Mouse (Mus musculus) embryonic facial prominence, embryonic 12.5 days (tissue): ENCODE results near the gene Afg1l. TPM values are rescaled to one million over a fixed set of nuclear protein-coding genes. Genes with fewer than 3 reads are reported as not detected.
A peak's percentile ranks its signal among the peaks of the same experiment; 100 is the strongest.

ENCODE experiments used
- ATAC-seq: fragments of 200-750 bp; cut with Nextera tagmentation; 2 replicates; pipeline ENCODE4 v1.8.0; 2017; ENCODE audit not compliant: insufficient number of reproducible peaks, insufficient read depth, low FRiP score, low TSS enrichment
- H3K27ac ChIP-seq: fragments of 300-500 bp; sonication (generic); 2 replicates; pipeline ENCODE4 v1.5.1; 2016; ENCODE audit warnings: mild to moderate bottlenecking
- H3K27me3 ChIP-seq: fragments of 300-500 bp; sonication (generic); 2 replicates; pipeline ENCODE4 v1.6.1; 2016; ENCODE audit warnings: mild to moderate bottlenecking, moderate library complexity
- H3K36me3 ChIP-seq: fragments of 300-500 bp; sonication (generic); 2 replicates; pipeline ENCODE4 v1.6.1; 2016; ENCODE audit warnings: mild to moderate bottlenecking
- H3K4me1 ChIP-seq: fragments of 300-500 bp; sonication (generic); 2 replicates; pipeline ENCODE4 v1.6.1; 2016
- H3K4me2 ChIP-seq: fragments of 300-500 bp; sonication (generic); replicated peaks from 2 replicates; pipeline ENCODE4 v1.6.1; 2016; ENCODE audit warnings: mild to moderate bottlenecking, moderate library complexity
- H3K4me3 ChIP-seq: fragments of 300-500 bp; sonication (generic); 2 replicates; pipeline ENCODE4 v1.5.1; 2016; ENCODE audit warnings: mild to moderate bottlenecking
- H3K9ac ChIP-seq: fragments of 300-500 bp; sonication (generic); 2 replicates; pipeline ENCODE4 v1.6.1; 2016; ENCODE audit warnings: mild to moderate bottlenecking, moderate library complexity
- H3K9me3 ChIP-seq: fragments of 300-500 bp; sonication (generic); 2 replicates; pipeline ENCODE4 v1.6.1; 2016; ENCODE audit warnings: mild to moderate bottlenecking, moderate library complexity
- WGBS: fragments of 180-500 bp; shearing (Covaris S2); methylation state at CpG from one replicate; pipeline ENCODE4 v1.1.7; 2016; 5-methylcytosine and 5-hydroxymethylcytosine counted together
- polyA plus RNA-seq: library from polyadenylated mRNA; unstranded; fragments of >200 nt; fragmentation: Nextera tagmentation; extraction: Ambion mirVana; gene quantifications from 2 replicates; pipeline ENCODE4 v1.2.1, GENCODE M21; 2016

Gene Afg1l
- polyA plus RNA-seq, 1 experiment from 2014 or later: 5.6 TPM

DNA sequence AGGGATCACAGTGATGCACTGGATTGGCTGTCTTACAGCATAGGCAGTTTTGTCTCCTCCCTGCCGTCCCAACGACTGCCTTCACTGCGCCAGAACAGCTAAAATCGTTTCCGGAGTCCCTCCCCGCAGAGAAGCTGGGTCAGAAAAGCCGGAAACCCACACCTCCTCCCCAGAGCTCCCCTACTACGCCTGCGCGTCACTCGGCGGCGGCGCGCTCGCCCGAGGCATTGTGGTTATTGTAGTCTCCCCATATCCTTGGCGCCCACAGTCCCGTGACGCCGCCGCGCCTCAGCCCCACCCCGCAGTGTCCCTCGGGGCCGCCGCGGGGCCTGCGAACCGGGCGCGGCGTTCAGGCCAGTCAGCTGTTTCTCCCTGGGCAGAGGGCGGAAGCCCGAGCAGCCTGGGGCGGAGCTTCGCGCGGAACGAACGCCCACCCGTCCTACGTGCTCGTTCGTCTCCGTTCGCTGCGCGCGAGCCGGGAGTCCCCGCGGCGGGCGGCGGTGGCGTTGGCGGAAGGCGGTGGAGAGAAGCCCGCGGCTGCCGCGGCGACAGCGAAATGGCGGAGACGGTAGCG, 23.5 kb upstream of the Afg1l start, which contains the start of gene Snx3:
TSS of gene Snx3 (plus strand) at position 256 of the 574 bp plus-strand sequence.
- H3K27ac ChIP-seq: peak within 1 kb of the TSS; percentile 97
- H3K4me2 ChIP-seq: peak within 1 kb of the TSS; percentile 73
- peak within 1 kb of the TSS; percentile 96 for H3K4me3 ChIP-seq
- WGBS: under 1% methylated on average over 68 of the region's 68 CpGs
- peak; percentile 96 for ATAC-seq
- H3K27me3 ChIP-seq: no peaks in the 10 kb centered on the region
- H3K36me3 ChIP-seq: no peaks in the 10 kb centered on the region
- peak within 1 kb of the TSS; percentile 91 for H3K9ac ChIP-seq
- H3K9me3 ChIP-seq: no peaks in the 10 kb centered on the region
- no peaks in the 10 kb centered on the region for H3K4me1 ChIP-seq

DNA sequence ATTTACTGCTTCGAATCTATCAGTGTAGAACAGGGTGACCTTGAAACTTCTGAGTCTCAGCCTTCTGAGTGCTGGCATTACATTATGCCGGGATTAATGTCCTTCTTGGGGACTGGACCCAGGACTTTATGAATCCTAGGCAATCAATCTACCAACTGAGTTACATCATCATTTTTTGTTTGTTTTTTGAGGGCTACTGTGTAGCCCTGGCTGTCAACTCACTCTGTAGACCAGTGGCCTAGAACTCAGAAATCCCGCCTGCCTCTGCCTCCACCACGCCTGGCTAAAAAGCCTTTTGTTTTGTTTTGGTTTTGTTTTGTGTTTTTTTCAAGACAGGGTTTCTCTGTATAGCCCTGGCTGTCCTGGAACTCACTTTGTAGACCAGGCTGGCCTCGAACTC, 22.8 kb upstream of the Afg1l start:
- WGBS: 91% methylated on average over 5 of the region's 5 CpGs
- no peaks in the 10 kb centered on the region for H3K27me3 ChIP-seq
- peak overlapping the region; percentile 35; the same call in 1 of the 2 replicates for H3K4me2 ChIP-seq
- H3K9me3 ChIP-seq: no peaks in the 10 kb centered on the region
- no peaks in the 10 kb centered on the region for H3K4me1 ChIP-seq
- no peak overlapping the region for H3K9ac ChIP-seq
- H3K4me3 ChIP-seq: peak overlapping the region; percentile 96; the same call in 1 of the 2 replicates
- no peak for ATAC-seq
- H3K27ac ChIP-seq: peak overlapping the region; percentile 97
- no peaks in the 10 kb centered on the region for H3K36me3 ChIP-seq

DNA sequence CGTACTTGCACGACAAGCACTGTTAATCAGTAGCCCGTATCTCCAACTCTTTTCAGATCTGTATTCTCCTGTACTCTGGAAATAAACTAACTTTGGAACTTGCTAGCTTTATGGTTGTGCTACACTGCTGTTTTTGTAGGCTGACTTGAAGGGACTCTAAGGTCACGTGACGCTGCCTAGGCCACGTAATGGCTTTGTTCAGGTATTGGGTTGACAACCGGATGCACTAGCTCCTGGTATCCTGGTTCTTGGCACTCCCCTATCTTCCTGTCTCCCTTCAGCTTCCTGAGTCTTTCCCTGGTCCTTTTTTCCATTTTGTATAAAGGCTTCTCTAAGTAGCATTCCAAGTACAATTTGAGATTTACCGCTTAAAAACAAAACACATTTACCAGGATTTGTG, 22.2 kb upstream of the Afg1l start:
- Histone ChIP-seq H3K27me3 (no peaks in the 10 kb centered on the region), H3K4me3 (no peak overlapping the region), H3K4me2 (no peak overlapping the region), H3K9me3 (no peaks in the 10 kb centered on the region), H3K36me3 (no peaks in the 10 kb centered on the region), H3K27ac (no peak overlapping the region), H3K9ac (no peak overlapping the region), H3K4me1 (no peaks in the 10 kb centered on the region)
- ATAC-seq: no peak
- 92% methylated on average over 8 of the region's 8 CpGs for WGBS

DNA sequence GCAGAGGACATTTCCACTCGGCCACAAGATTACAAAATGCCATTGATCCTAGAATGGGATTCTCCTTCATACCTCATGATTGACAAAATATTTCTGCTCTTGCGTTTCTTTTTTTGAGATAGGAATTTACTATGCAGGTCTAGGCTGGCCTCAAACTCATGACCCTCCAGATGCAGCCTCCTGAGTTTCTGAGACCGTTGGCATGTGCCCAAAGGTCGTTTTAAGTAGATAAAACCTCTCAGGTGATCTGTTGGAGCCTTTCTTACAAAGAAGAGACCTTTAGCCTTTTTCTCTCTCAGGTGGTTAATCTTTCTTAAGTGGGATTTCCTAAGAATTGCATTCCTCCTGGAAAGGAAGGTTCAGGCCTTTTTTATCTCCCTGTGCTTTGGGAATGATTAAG, 14.6 kb upstream of the Afg1l start:
- H3K4me1 ChIP-seq: no peaks in the 10 kb centered on the region
- H3K4me2 ChIP-seq: no peak overlapping the region
- H3K36me3 ChIP-seq: no peaks in the 10 kb centered on the region
- H3K27ac ChIP-seq: no peak overlapping the region
- H3K9me3 ChIP-seq: no peaks in the 10 kb centered on the region
- 56% methylated on average over 4 of the region's 4 CpGs for WGBS
- no peak for ATAC-seq
- no peak overlapping the region for H3K4me3 ChIP-seq
- no peaks in the 10 kb centered on the region for H3K27me3 ChIP-seq
- H3K9ac ChIP-seq: no peak overlapping the region

DNA sequence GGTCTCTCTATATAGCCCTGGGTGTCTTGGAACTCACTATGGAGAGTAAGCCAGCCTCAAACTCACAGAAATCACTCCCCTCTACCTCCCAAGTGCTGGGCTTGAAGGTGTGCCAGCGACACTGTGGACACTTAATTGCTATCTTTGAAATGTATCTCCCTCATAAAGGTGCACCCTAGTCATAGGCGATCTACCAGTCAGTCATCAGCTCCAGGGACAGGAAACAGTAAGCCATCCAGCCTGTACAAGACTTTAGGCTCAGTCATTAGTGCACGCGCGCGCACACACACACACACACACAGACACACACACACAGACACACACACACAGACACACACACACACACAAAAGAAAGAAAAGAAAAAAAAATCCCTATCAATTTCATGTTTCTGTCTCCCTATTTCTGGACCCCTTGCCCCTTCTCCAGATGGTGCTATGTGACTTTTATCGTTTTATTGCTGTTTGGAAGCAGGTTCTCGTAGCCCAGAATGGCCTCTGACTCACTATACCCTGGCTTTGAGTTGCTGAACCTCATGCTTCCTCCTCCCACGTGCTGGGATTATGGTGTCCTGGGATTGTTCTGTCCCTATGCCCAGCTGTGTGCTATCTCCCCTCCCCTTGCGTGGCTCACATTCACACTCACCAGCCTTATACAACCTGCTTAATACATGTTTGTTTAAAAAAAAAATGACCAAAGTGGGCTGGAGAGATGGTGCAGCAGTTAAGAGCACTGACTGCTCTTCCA, 13.8 kb upstream of the Afg1l start:
- 86% methylated on average over 10 of the region's 10 CpGs for WGBS
- H3K4me3 ChIP-seq: no peak overlapping the region
- H3K9me3 ChIP-seq: no peaks in the 10 kb centered on the region
- no peak for ATAC-seq
- no peak overlapping the region for H3K27ac ChIP-seq
- H3K36me3 ChIP-seq: no peaks in the 10 kb centered on the region
- H3K27me3 ChIP-seq: no peaks in the 10 kb centered on the region
- H3K4me2 ChIP-seq: no peak overlapping the region
- H3K4me1 ChIP-seq: no peaks in the 10 kb centered on the region
- no peak overlapping the region for H3K9ac ChIP-seq

DNA sequence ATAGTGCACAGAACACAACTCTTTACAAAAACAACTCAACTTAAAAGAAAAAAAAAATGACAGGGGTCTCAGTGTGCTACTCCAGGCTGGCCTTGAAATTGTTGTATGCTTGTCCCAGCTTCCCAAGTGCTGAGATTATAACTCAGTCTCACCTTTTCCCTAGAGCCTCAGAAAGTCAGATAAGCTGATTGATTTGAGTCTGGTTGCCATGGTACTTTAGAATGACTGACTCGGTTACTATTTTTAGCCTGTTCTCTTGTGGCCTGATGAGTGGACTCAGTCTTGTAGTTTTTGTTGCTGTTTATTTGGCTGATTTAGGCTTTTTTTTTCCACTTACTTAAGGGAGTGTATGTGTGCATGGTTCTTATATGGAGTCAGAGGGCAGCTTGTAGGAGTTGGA, 12.8 kb upstream of the Afg1l start:
- H3K4me2 ChIP-seq: no peak overlapping the region
- H3K9me3 ChIP-seq: no peaks in the 10 kb centered on the region
- no peaks in the 10 kb centered on the region for H3K36me3 ChIP-seq
- no peak overlapping the region for H3K27ac ChIP-seq
- H3K4me3 ChIP-seq: no peak overlapping the region
- H3K4me1 ChIP-seq: no peaks in the 10 kb centered on the region
- no peak for ATAC-seq
- H3K27me3 ChIP-seq: no peaks in the 10 kb centered on the region
- 59% methylated on average over 1 of the region's 1 CpGs for whole genome bisulfite sequencing
- H3K9ac ChIP-seq: no peak overlapping the region

DNA sequence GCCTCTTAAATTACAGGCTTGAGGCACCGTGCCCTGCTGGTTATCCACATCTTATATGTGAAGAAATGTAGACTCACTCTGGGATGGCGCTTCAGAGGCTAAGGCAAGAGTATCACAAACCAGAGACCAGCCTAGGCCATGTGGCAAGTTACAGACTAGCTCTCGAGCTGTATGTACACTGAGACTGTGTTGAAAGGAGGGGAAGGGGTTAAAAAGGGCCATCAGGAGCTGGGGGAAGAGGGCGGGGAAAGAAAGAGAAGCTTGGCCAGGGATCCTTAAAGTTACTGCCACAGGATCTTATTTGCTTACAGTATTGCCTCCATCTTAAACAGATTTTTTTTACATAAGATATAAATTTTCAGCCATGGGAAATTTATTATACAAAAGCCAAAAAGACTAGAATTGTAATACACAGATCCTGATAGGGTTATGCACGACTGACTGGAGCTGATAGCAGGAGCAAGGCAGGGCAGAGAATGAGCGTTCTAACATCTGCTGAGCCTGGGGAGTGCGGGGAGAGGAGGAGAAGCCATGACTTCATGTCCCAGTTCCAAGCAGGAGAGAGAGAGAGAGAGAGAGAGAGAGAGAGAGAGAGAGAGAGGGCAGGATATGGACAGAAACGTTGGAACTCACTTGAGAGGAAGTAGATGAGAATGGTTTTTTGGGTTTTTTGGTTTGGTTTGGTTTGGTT, 10.4 kb upstream of the Afg1l start:
- H3K4me3 ChIP-seq: no peak overlapping the region
- no peaks in the 10 kb centered on the region for H3K27me3 ChIP-seq
- H3K9ac ChIP-seq: no peak overlapping the region
- no peak overlapping the region for H3K4me2 ChIP-seq
- H3K27ac ChIP-seq: no peak overlapping the region
- ATAC-seq: peak; percentile 60; the same call in 1 of the 2 replicates
- no peaks in the 10 kb centered on the region for H3K36me3 ChIP-seq
- H3K9me3 ChIP-seq: no peaks in the 10 kb centered on the region
- WGBS: 29% methylated on average over 8 of the region's 8 CpGs
- no peaks in the 10 kb centered on the region for H3K4me1 ChIP-seq

DNA sequence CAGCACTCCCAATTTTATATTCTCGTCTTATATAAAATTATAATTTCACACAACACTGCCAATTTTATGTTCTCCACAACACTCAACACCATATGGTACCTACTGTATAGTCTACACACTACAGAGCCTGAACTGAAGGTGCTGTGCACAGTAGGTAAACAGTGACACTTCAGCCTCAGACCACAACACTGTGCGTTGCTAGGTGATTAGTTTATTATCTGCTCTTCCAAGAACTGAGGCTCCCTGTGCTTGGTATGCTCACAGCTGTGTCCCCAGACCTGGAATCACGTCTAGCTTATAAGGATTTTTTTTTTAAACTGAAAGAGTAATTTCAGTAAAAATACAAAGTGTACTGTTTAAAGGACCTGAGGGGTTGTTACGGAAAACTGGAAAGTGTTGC, 2.4 kb upstream of the Afg1l start:
- Histone ChIP-seq H3K27me3 (no peaks in the 10 kb centered on the region), H3K9me3 (no peaks in the 10 kb centered on the region), H3K27ac (no peak overlapping the region), H3K36me3 (no peaks in the 10 kb centered on the region), H3K4me3 (no peak overlapping the region), H3K4me1 (peaks cover 4% of the 10 kb centered on the region), H3K9ac (no peak overlapping the region), H3K4me2 (no peak overlapping the region)
- 78% methylated on average over 4 of the region's 4 CpGs for WGBS
- ATAC-seq: no peak

DNA sequence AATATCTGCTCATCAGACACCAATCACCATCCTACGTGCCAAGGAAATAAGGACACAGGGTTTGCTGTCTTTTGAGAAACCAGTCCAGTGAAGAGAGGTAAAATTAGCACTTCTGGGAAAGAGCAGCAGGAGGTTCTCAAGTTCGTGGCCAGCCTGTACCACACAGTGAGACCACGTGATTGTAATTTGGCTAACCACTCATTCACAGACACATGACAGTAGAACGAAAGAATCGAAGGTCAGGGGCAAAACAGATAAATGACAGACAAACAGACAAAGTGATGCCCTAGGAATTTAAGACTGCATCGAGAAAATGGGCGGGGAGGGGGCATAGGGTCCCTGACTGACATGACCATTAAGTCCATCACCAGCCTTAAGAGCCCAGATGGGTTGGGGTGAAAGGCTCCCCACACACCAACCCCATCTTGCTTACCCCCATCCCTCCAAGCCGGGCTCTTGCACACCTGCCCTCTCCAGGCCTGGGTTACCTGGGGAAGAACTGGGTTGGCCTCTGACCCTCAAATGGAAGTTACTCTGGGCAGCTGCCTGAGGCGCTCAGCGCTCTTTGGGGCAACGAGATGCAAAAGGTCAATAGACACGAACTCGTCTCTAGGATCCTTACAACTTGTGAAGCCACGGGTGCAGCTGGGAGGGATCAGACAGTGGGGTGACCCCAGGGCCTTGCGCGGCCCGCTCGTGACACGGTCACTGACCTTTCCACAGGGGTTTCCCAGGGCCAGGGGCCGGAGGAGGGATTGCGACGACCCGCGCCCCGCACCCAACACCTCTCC, 620 bp downstream of the Afg1l start:
- H3K27ac ChIP-seq: peak overlapping the region; percentile 90
- no peaks in the 10 kb centered on the region for H3K27me3 ChIP-seq
- no peaks in the 10 kb centered on the region for H3K36me3 ChIP-seq
- peak overlapping the region; percentile 76 for H3K9ac ChIP-seq
- ATAC-seq: peak; percentile 42
- H3K4me2 ChIP-seq: peak overlapping the region; percentile 83
- peak overlapping the region; percentile 57 for H3K4me3 ChIP-seq
- peaks cover 4% of the 10 kb centered on the region for H3K4me1 ChIP-seq
- no peaks in the 10 kb centered on the region for H3K9me3 ChIP-seq
- WGBS: 9% methylated on average over 25 of the region's 25 CpGs

DNA sequence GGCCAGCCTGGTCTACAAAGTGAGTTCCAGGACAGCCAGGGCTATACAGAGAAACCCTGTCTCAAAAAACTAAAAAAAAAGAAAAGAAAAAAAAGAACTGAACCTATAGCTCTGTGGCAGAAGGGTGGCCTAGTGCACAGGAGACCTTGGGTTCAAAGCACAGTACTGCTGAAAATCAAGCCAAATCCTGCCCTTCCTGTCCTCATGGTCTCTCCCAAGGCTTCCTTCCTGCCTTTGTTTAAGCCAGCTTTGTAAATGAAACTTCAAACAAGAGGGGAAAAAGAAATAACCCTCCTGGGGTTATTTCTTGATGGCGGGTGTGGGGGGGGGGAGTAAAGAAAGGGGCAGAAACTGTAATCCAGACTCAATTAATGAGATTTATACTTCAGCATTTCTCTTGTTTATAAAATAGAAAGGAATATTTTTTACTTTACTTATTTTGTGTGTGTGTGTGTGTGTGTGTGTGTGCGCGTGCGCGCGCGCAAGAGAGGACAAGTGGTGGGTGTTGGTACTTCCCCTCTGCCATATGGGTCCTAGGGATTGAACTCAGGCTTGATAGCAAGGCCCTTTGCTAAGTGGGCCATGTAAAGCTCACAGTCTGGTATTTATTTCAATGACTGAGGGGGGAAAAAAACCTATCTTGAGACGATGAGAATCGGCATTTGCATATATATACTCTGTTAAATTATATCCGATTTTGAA, 1.4 kb downstream of the Afg1l start:
- Histone ChIP-seq H3K9me3 (no peaks in the 10 kb centered on the region), H3K4me2 (peak overlapping the region; percentile 83; the same call in 1 of the 2 replicates), H3K36me3 (no peaks in the 10 kb centered on the region), H3K4me3 (no peak overlapping the region), H3K27me3 (no peaks in the 10 kb centered on the region), H3K4me1 (peaks cover 4% of the 10 kb centered on the region), H3K9ac (no peak overlapping the region), H3K27ac (no peak overlapping the region)
- WGBS: 92% methylated on average over 10 of the region's 10 CpGs
- ATAC-seq: no peak

DNA sequence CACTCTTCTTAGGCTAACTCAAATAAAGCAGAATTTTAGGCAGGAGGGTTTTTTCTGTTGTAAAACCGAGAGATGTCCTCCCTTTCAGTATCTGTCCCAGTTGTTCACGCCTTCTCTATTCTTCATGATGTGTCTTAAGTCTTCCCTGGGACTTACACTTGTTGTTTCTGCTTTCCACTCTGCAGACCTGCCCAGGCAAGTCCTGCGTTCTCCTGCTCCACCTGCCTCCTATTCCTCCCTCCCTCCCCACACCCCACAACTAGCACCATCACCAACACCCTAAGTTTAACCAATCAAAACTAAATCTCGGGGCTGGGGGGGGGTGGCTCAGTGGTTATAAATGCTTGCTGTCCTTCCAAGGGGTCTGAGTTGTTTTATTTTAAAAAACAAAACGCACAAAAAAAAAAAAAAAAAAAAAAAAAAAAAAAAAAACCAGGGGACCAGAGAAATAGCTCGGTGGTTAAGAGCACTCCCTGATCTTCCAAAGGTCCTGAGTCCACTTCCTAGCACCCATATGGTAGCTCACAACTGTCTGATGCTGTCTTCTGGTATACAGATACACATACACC, 3.3 kb downstream of the Afg1l start:
- H3K27me3 ChIP-seq: no peaks in the 10 kb centered on the region
- no peak for ATAC-seq
- 79% methylated on average over 6 of the region's 6 CpGs for WGBS
- H3K4me3 ChIP-seq: no peak overlapping the region
- H3K9ac ChIP-seq: no peak overlapping the region
- H3K27ac ChIP-seq: no peak overlapping the region
- no peaks in the 10 kb centered on the region for H3K9me3 ChIP-seq
- H3K36me3 ChIP-seq: no peaks in the 10 kb centered on the region; the same call in 1 of the 2 replicates
- H3K4me2 ChIP-seq: no peak overlapping the region
- H3K4me1 ChIP-seq: peaks cover 4% of the 10 kb centered on the region
